Mouse (Mus musculus): ENCODE data around the gene Hadha. TPM values are rescaled to one million over a fixed set of nuclear protein-coding genes. Genes with fewer than 3 reads are reported as not detected.

Gene Hadha
- total and polyA plus RNA-seq, 2 experiments from 2014 or later: 56.1 to 57.9 TPM

DNA sequence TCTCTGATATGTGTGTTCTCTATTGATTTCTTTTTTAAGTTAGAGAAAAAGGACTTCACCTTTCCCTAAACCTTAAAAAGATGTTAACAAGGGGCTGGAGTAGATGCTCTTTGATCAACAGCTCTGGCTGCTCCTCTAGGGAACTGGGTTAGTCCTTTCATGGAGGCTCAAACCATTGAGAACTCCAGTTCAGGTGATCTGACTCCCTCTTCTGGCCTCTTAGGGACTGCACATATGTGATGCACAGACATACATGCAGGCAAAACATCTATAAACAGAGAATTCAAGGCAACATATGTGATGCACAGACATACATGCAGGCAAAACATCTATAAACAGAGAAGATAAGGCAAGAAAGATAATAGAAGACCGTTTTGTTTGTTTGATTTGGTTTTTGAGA, 37.5 kb upstream of the Hadha start:
- no peak for DNase-seq

DNA sequence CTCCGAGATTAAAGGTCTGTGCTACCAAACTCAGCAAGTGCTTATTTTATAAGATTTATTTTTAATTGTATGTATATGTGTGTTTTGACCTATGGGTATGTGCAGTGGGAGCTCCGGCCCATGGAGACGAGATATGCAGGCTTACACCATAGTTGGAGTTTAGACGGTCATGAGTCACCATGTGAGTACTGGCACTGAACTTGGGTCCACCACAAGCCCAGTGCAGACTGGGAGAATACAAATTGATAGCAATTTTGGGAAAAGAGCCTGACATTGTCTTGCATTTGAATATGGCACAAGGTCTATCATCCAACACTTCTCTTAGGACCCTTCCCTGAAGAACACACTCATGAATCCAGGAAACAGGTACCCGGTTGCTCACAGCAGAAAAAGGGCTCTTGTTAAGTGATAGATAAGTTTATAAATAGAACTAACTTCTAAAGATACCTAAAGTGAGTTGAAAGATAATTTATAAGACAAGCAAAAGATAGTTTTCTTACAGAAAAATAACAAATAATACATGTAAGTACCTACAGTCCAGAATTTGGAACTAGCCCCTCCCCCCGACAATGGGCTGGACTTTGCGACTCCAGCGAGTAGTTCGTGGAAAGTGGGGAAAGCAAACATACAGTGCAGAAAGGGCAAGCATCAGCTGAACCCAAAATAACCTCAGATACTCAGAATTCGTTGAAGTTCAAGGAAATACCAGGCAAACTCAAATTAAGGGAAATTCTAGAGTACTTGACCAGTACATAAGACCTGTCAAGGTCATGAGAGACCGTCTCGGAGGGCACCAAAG, 32.9 kb upstream of the Hadha start:
- DNase-seq: no peak
- Histone ChIP-seq H3K4me1 (ENCODE audit: insufficient read depth) (no peaks in the 10 kb centered on the region), H3K27me3 (ENCODE audit: insufficient read depth, low read length) (no peaks in the 10 kb centered on the region), H3K9me3 (ENCODE audit: low read length) (no peaks in the 10 kb centered on the region), H3K9ac (no peak overlapping the region), H3K27ac (ENCODE audit: low read depth, low read length) (no peak overlapping the region), H3K36me3 (ENCODE audit: insufficient read depth) (peaks cover 35% of the 10 kb centered on the region), H3K4me2 (ENCODE audit: low read depth) (no peak overlapping the region), H3K4me3 (ENCODE audit: low read depth, low read length) (no peak overlapping the region)
- TF ChIP-seq CTCF (IDR thresholded peaks at IDR 0.05; ENCODE audit: low read depth): no peak
- ATAC-seq: no peak
- WGBS: 93% methylated on average over 12 of the region's 12 CpGs

More for the DNA sequence above, 37.5 kb upstream of the Hadha start:
- 81% methylated on average over 1 of the region's 1 CpGs for WGBS
- no peak overlapping the region for H3K27ac ChIP-seq (ENCODE audit: low read depth, low read length)
- peaks cover 5% of the 10 kb centered on the region; the same call in 1 of the 2 replicates for H3K36me3 ChIP-seq (ENCODE audit: insufficient read depth)
- H3K9me3 ChIP-seq (ENCODE audit: low read length): no peaks in the 10 kb centered on the region
- TF ChIP-seq CTCF (IDR thresholded peaks at IDR 0.05; ENCODE audit: low read depth): no peak
- no peak overlapping the region for H3K4me2 ChIP-seq (ENCODE audit: low read depth)
- no peaks in the 10 kb centered on the region for H3K27me3 ChIP-seq (ENCODE audit: insufficient read depth, low read length)
- no peaks in the 10 kb centered on the region for H3K4me1 ChIP-seq (ENCODE audit: insufficient read depth)
- no peak for ATAC-seq
- no peak overlapping the region for H3K9ac ChIP-seq
- H3K4me3 ChIP-seq (ENCODE audit: low read depth, low read length): no peak overlapping the region

DNA sequence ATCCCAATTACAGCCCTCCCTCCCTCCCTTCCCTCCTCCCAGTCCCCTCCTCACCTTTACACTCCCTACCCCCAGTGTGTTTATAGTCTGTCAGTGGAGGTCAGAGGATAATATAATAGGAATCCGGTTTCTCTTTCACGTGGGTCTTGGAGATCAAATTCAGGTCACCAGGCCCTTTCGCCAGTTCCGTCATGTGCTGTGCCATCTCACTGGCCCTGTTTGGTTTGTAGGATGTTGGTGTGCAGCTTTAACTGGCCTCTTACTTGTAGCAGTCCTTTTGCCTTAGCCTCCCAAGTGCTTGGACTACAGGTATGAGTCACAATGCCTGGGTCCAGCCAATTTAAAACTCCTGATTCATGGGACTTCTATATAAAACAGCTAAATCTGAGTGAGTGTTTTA, 20.8 kb upstream of the Hadha start:
- Histone ChIP-seq H3K4me3 (ENCODE audit: low read depth, low read length) (no peak overlapping the region), H3K9ac (no peak overlapping the region), H3K27me3 (ENCODE audit: insufficient read depth, low read length) (no peaks in the 10 kb centered on the region), H3K4me2 (ENCODE audit: low read depth) (no peak overlapping the region), H3K36me3 (ENCODE audit: insufficient read depth) (peaks cover 66% of the 10 kb centered on the region), H3K4me1 (ENCODE audit: insufficient read depth) (no peaks in the 10 kb centered on the region), H3K27ac (ENCODE audit: low read depth, low read length) (no peak overlapping the region), H3K9me3 (ENCODE audit: low read length) (no peaks in the 10 kb centered on the region)
- TF ChIP-seq CTCF (IDR thresholded peaks at IDR 0.05; ENCODE audit: low read depth): no peak
- no peak for DNase-seq
- WGBS: 80% methylated on average over 4 of the region's 4 CpGs
- no peak for ATAC-seq

DNA sequence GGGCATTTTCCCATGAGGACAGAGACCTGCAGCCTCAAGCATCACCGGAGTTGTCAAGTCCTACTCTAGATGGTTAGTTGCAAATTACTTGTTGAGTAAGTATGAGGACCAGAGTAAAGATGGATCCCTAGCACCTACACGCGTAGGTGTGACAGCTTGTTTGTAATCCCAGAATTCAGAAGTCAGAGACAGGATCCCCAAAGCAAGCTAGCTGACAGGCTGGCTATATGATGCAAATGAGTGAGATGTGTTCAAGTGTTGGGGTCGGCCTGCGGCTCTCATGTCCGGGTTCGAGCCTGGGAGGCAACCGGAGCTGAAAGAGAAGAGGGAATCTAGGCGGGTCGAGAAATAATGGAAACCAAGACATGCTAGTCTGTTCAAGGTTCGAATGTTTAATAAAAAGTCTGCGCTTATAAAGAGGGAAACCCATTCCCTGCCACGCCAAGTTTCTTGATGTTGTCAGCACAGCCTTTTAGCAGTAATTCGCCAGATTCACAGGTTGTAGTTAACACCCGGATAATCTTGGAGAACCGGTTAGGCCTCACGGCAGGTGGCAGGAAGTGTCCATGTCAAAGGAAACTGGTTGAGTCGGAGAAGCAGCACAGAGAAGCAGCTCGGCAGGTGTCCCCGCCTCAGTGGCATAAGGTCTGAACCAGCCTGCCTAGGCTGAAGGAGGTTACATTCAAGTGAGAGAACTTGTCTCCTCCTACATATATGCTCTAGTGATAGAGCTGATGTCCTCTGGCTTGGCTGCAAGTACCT, 18.1 kb upstream of the Hadha start:
- Histone ChIP-seq H3K36me3 (ENCODE audit: insufficient read depth) (peaks cover 69% of the 10 kb centered on the region), H3K4me2 (ENCODE audit: low read depth) (no peak overlapping the region)

DNA sequence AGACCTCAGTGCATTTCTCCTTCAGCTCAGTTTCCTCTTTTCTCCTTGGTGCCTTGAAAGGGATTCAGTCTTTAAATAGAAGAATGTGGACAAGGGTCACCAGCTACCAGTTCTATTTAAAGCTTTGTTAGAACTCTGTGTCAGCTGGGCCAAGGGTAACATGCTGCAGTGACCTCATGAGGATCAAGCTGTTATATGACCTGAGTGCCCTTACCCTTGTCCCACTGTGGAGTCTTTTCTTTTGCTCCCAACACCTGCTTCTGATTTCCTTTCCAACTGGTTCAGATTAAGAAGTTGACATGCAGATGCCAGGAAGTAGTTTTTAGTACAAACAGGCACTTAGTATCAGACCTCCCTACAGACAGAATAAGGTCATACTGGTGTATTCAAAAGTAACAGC, 17.2 kb upstream of the Hadha start:
- H3K36me3 ChIP-seq (ENCODE audit: insufficient read depth): peaks cover 68% of the 10 kb centered on the region
- no peak overlapping the region for H3K4me3 ChIP-seq (ENCODE audit: low read depth, low read length)
- DNase-seq (no peak), ATAC-seq (no peak)
- H3K9me3 ChIP-seq (ENCODE audit: low read length): no peaks in the 10 kb centered on the region
- H3K4me1 ChIP-seq (ENCODE audit: insufficient read depth): no peaks in the 10 kb centered on the region
- no peak for TF ChIP-seq CTCF (IDR thresholded peaks at IDR 0.05; ENCODE audit: low read depth)
- H3K27ac ChIP-seq (ENCODE audit: low read depth, low read length): no peak overlapping the region
- no peaks in the 10 kb centered on the region for H3K27me3 ChIP-seq (ENCODE audit: insufficient read depth, low read length)
- H3K4me2 ChIP-seq (ENCODE audit: low read depth): no peak overlapping the region
- no peak overlapping the region for H3K9ac ChIP-seq

More for the DNA sequence above, 18.1 kb upstream of the Hadha start:
- no peak overlapping the region for H3K9ac ChIP-seq
- no peak overlapping the region for H3K27ac ChIP-seq (ENCODE audit: low read depth, low read length)
- H3K4me1 ChIP-seq (ENCODE audit: insufficient read depth): no peaks in the 10 kb centered on the region
- TF ChIP-seq CTCF (IDR thresholded peaks at IDR 0.05; ENCODE audit: low read depth): no peak
- H3K27me3 ChIP-seq (ENCODE audit: insufficient read depth, low read length): no peaks in the 10 kb centered on the region
- WGBS: 54% methylated on average over 20 of the region's 20 CpGs
- no peaks in the 10 kb centered on the region for H3K9me3 ChIP-seq (ENCODE audit: low read length)
- DNase-seq (no peak), ATAC-seq (no peak)
- no peak overlapping the region for H3K4me3 ChIP-seq (ENCODE audit: low read depth, low read length)

DNA sequence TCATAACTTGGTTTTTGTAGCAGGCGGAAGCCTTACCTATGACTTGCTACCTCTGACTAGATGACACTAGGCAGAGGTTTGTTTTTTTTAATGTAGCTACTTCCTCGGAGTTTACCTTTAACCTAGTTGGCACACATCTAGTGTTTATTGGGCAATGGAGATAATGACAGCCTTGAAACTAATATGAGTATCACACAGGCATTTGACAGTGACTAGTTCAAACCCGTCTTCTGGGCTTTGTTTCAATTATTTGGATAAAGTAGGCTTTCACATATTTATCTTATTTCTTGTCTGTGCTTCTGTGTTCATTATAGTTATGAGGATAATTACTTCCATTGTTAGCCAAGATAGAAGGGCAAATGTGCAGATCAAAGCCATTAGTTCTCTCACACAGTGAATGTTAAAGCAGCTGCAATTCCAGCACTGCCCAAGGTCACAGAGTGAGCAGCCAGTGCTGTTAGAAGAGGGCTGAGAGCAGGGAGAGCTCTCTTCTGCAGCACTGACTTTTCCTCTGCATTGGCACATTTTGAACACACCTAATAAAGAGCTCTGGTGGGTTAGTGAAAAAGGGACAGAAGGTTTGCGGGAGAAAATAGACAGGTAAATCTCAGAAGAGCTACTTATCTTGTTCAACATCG, 15.5 kb upstream of the Hadha start:
- no peak for TF ChIP-seq CTCF (IDR thresholded peaks at IDR 0.05; ENCODE audit: low read depth)
- Histone ChIP-seq H3K9ac (no peak overlapping the region), H3K27ac (ENCODE audit: low read depth, low read length) (no peak overlapping the region), H3K4me3 (ENCODE audit: low read depth, low read length) (no peak overlapping the region), H3K27me3 (ENCODE audit: insufficient read depth, low read length) (no peaks in the 10 kb centered on the region), H3K4me1 (ENCODE audit: insufficient read depth) (no peaks in the 10 kb centered on the region), H3K4me2 (ENCODE audit: low read depth) (no peak overlapping the region), H3K9me3 (ENCODE audit: low read length) (no peaks in the 10 kb centered on the region), H3K36me3 (ENCODE audit: insufficient read depth) (peaks cover 64% of the 10 kb centered on the region)
- no peak for DNase-seq
- 84% methylated on average over 5 of the region's 5 CpGs for WGBS
- ATAC-seq: no peak

All from forebrain, postnatal 0 days (tissue).